Mouse (Mus musculus): Measurements from ENCODE around the gene Ptprf. TPM values are rescaled to one million over a fixed set of nuclear protein-coding genes. Genes with fewer than 3 reads are reported as not detected.

Ptprf gene
- 100 to 1,000 TPM; 176 to 196 TPM for total RNA-seq (2021)

- intact Hi-C loops (cut with DNase I): loop anchor here (2.0 to 10.0 kb wide), 3 partner anchors 28 to 366 kb away; partner anchors contain the start of gene Artn
- DNase-seq (ENCODE audit: extremely low spot score in 1 of 2, low spot score in 2 of 2): peak; percentile 65 to 88
Observed at GRCm38 (mm10) chr4:118291231-118291630, at the start of gene Ptprf. Gene Ptprf, minus strand, starts transcription at chr4:118291405.

- intact Hi-C loops (cut with DNase I): no loop called here
- peak; percentile 44 to 65 for DNase-seq (ENCODE audit: extremely low spot score in 1 of 2, low spot score in 2 of 2)
Observed at GRCm38 (mm10) chr4:118336658-118337057, 45.5 kb upstream of the Ptprf start.

- intact Hi-C loops (cut with DNase I): no loop called here
- no peak for DNase-seq (ENCODE audit: extremely low spot score in 1 of 2, low spot score in 2 of 2)
Observed at GRCm38 (mm10) chr4:118335991-118336390, 44.8 kb upstream of the Ptprf start.

- intact Hi-C loops (cut with DNase I): no loop called here
Observed at GRCm38 (mm10) chr4:118331777-118332176, 40.6 kb upstream of the Ptprf start.

GRCm38 (mm10) chr4:118326476-118326875, 35.3 kb upstream of the Ptprf start:
- intact Hi-C loops (cut with DNase I): no loop called here
- DNase-seq (ENCODE audit: extremely low spot score in 1 of 2, low spot score in 2 of 2): no peak

More at GRCm38 (mm10) chr4:118331777-118332176, 40.6 kb upstream of the Ptprf start:
- no peak for DNase-seq (ENCODE audit: extremely low spot score in 1 of 2, low spot score in 2 of 2)

GRCm38 (mm10) chr4:118320636-118321035, 29.4 kb upstream of the Ptprf start:
- DNase-seq (ENCODE audit: extremely low spot score in 1 of 2, low spot score in 2 of 2): no peak
- intact Hi-C loops (cut with DNase I): no loop called here

- intact Hi-C loops (cut with DNase I): no loop called here
- no peak for DNase-seq (ENCODE audit: extremely low spot score in 1 of 2, low spot score in 2 of 2)
Observed at GRCm38 (mm10) chr4:118319706-118320344, 28.6 kb upstream of the Ptprf start.

- intact Hi-C loops (cut with DNase I): no loop called here
- no peak for DNase-seq (ENCODE audit: extremely low spot score in 1 of 2, low spot score in 2 of 2)
Observed at GRCm38 (mm10) chr4:118316662-118317061, 25.5 kb upstream of the Ptprf start.

GRCm38 (mm10) chr4:118315286-118315685, 24.1 kb upstream of the Ptprf start:
- intact Hi-C loops (cut with DNase I): no loop called here
- no peak for DNase-seq (ENCODE audit: extremely low spot score in 1 of 2, low spot score in 2 of 2)

GRCm38 (mm10) chr4:118310461-118310860, 19.3 kb upstream of the Ptprf start:
- intact Hi-C loops (cut with DNase I): no loop called here
- no peak for DNase-seq (ENCODE audit: extremely low spot score in 1 of 2, low spot score in 2 of 2)

- DNase-seq (ENCODE audit: extremely low spot score in 1 of 2, low spot score in 2 of 2): no peak
- intact Hi-C loops (cut with DNase I): no loop called here
Observed at GRCm38 (mm10) chr4:118307533-118308263, 16.5 kb upstream of the Ptprf start.

- intact Hi-C loops (cut with DNase I): no loop called here
- no peak for DNase-seq (ENCODE audit: extremely low spot score in 1 of 2, low spot score in 2 of 2)
Observed at GRCm38 (mm10) chr4:118306113-118306696, 15.0 kb upstream of the Ptprf start.

- no peak for DNase-seq (ENCODE audit: extremely low spot score in 1 of 2, low spot score in 2 of 2)
- intact Hi-C loops (cut with DNase I): no loop called here
Observed at GRCm38 (mm10) chr4:118304984-118305383, 13.8 kb upstream of the Ptprf start.

- intact Hi-C loops (cut with DNase I): loop anchor here (10.0 kb wide), 1 partner anchor 373 kb away; the partner anchor contains the start of gene Artn
- DNase-seq (ENCODE audit: extremely low spot score in 1 of 2, low spot score in 2 of 2): no peak
Observed at GRCm38 (mm10) chr4:118297844-118298243, 6.6 kb upstream of the Ptprf start.

- intact Hi-C loops (cut with DNase I): loop anchor here (10.0 kb wide), 1 partner anchor 371 kb away; the partner anchor contains the start of gene Artn
- DNase-seq (ENCODE audit: extremely low spot score in 1 of 2, low spot score in 2 of 2): no peak
Observed at GRCm38 (mm10) chr4:118295651-118296561, 4.7 kb upstream of the Ptprf start.

- intact Hi-C loops (cut with DNase I): loop anchor here (5.0 to 10.0 kb wide), 2 partner anchors 208 to 370 kb away; partner anchors contain the start of gene Artn
- DNase-seq (ENCODE audit: extremely low spot score in 1 of 2, low spot score in 2 of 2): no peak
Observed at GRCm38 (mm10) chr4:118294811-118295210, 3.6 kb upstream of the Ptprf start.

GRCm38 (mm10) chr4:118292741-118293306, 1.6 kb upstream of the Ptprf start:
- intact Hi-C loops (cut with DNase I): loop anchor here (2.0 to 10.0 kb wide), 3 partner anchors 76 to 368 kb away; partner anchors contain the start of gene Artn
- DNase-seq (ENCODE audit: extremely low spot score in 1 of 2, low spot score in 2 of 2): peak; percentile 68 to 76

GRCm38 (mm10) chr4:118290416-118291030, 682 bp downstream of the Ptprf start:
- DNase-seq (ENCODE audit: extremely low spot score in 1 of 2, low spot score in 2 of 2): peak in 1 of 2 experiments; percentile 63
- intact Hi-C loops (cut with DNase I): loop anchor here (2.0 to 10.0 kb wide), 3 partner anchors 28 to 366 kb away; partner anchors contain the start of gene Artn
